Mouse (Mus musculus) heart, adult 2 months (tissue): ENCODE measurements around the gene Gm17359.

Experiments used
- CTCF ChIP-seq: fragments of 200-600 bp; IDR thresholded peaks from 2 replicates; pipeline ENCODE4 v1.8.1; 2022; ENCODE audit warnings: antibody characterized with exemption, mild to moderate bottlenecking, moderate library complexity
- EP300 ChIP-seq: fragments of 200-500 bp; IDR thresholded peaks from 2 replicates; pipeline ENCODE4 v1.6.1; 2011; ENCODE audit warnings: low read depth, low read length, control low read depth; ENCODE audit not compliant: insufficient read depth
- POLR2A ChIP-seq: fragments of 200-500 bp; IDR thresholded peaks from 2 replicates; pipeline ENCODE4 v1.6.1; 2011; ENCODE audit warnings: mild to moderate bottlenecking, low read depth, low read length, control low read depth; ENCODE audit not compliant: insufficient read depth

- TF ChIP-seq CTCF (no peak), EP300 (no peak), POLR2A (no peak)
Measured at GRCm38 (mm10) chr3:79413492-79413891, 77.0 kb downstream of the Gm17359 start.
